Mouse (Mus musculus) CD8-positive naive resting alpha-beta T cell, adult 2 months (primary cell): ENCODE measurements around the gene Mafb.

ENCODE experiments used
- DNase-seq, 2 experiments: peaks; one replicate each; pipeline ENCODE4 v3.0.0; 2022; ENCODE audit warnings: low read depth in 2 of 2, low spot score in 2 of 2

Mafb gene

GRCm38 (mm10) chr2:160327716-160328115 is 39.1 kb downstream of the Mafb start:
- DNase-seq, result peak in 1 of 2 experiments; percentile 22

GRCm38 (mm10) chr2:160327167-160327566 is 39.7 kb downstream of the Mafb start:
- no peak for DNase-seq

- no peak for DNase-seq
These were observed 41.7 kb downstream of the Mafb start for GRCm38 (mm10) chr2:160325105-160325644.

- DNase-seq, result no peak
These were observed 45.0 kb downstream of the Mafb start for GRCm38 (mm10) chr2:160321829-160322228.

GRCm38 (mm10) chr2:160318255-160318654 is 48.6 kb downstream of the Mafb start:
- DNase-seq, result no peak
